Mouse (Mus musculus): ENCODE measurements around the gene Txnrd2.

Txnrd2 gene

GRCm38 (mm10) chr16:18451486-18452181 is 25.4 kb downstream of the Txnrd2 start:
- DNase-seq (ENCODE audit: low spot score in 2 of 2) = no peak

GRCm38 (mm10) chr16:18452361-18452862 is 26.2 kb downstream of the Txnrd2 start:
- DNase-seq (ENCODE audit: low spot score in 2 of 2) = no peak

GRCm38 (mm10) chr16:18453846-18454245 is 27.7 kb downstream of the Txnrd2 start:
- DNase-seq (ENCODE audit: low spot score in 2 of 2) = peak in 1 of 2 experiments; percentile 11

GRCm38 (mm10) chr16:18455407-18455806 is 29.2 kb downstream of the Txnrd2 start:
- DNase-seq (ENCODE audit: low spot score in 2 of 2) = no peak

GRCm38 (mm10) chr16:18458661-18459060 is 32.5 kb downstream of the Txnrd2 start:
- no peak for DNase-seq (ENCODE audit: low spot score in 2 of 2)

GRCm38 (mm10) chr16:18459335-18459954 is 33.3 kb downstream of the Txnrd2 start:
- no peak for DNase-seq (ENCODE audit: low spot score in 2 of 2)

- DNase-seq (ENCODE audit: low spot score in 2 of 2) = peak; percentile 38 to 66
These were observed 33.8 kb downstream of the Txnrd2 start for GRCm38 (mm10) chr16:18459955-18460370.

GRCm38 (mm10) chr16:18460826-18461225 is 34.6 kb downstream of the Txnrd2 start:
- DNase-seq (ENCODE audit: low spot score in 2 of 2) = no peak

- no peak for DNase-seq (ENCODE audit: low spot score in 2 of 2)
These were observed 35.8 kb downstream of the Txnrd2 start for GRCm38 (mm10) chr16:18462031-18462430.

GRCm38 (mm10) chr16:18462598-18462997 is 36.4 kb downstream of the Txnrd2 start:
- DNase-seq (ENCODE audit: low spot score in 2 of 2) = peak in 1 of 2 experiments; percentile 24

- DNase-seq (ENCODE audit: low spot score in 2 of 2) = peak; percentile 63 to 84
These were observed 38.1 kb downstream of the Txnrd2 start for GRCm38 (mm10) chr16:18464271-18464670.

- no peak for DNase-seq (ENCODE audit: low spot score in 2 of 2)
These were observed 44.6 kb downstream of the Txnrd2 start for GRCm38 (mm10) chr16:18470829-18471228.

GRCm38 (mm10) chr16:18471381-18471955 is 45.3 kb downstream of the Txnrd2 start:
- DNase-seq (ENCODE audit: low spot score in 2 of 2) = no peak

- DNase-seq (ENCODE audit: low spot score in 2 of 2) = no peak
These were observed 45.8 kb downstream of the Txnrd2 start for GRCm38 (mm10) chr16:18471976-18472375.

- DNase-seq (ENCODE audit: low spot score in 2 of 2) = no peak
These were observed 46.2 kb downstream of the Txnrd2 start for GRCm38 (mm10) chr16:18472416-18472815.

- no peak for DNase-seq (ENCODE audit: low spot score in 2 of 2)
These were observed 46.8 kb downstream of the Txnrd2 start for GRCm38 (mm10) chr16:18472976-18473375.

GRCm38 (mm10) chr16:18474021-18474420 is 47.8 kb downstream of the Txnrd2 start:
- DNase-seq (ENCODE audit: low spot score in 2 of 2) = no peak

- DNase-seq (ENCODE audit: low spot score in 2 of 2) = no peak
These were observed 51.8 kb downstream of the Txnrd2 start for GRCm38 (mm10) chr16:18477996-18478395.

- DNase-seq (ENCODE audit: low spot score in 2 of 2) = no peak
These were observed 53.5 kb downstream of the Txnrd2 start for GRCm38 (mm10) chr16:18479667-18480066.

- no peak for DNase-seq (ENCODE audit: low spot score in 2 of 2)
These were observed 54.8 kb downstream of the Txnrd2 start for GRCm38 (mm10) chr16:18480933-18481485.

- DNase-seq (ENCODE audit: low spot score in 2 of 2) = no peak
These were observed 56.2 kb downstream of the Txnrd2 start for GRCm38 (mm10) chr16:18482431-18482830.

GRCm38 (mm10) chr16:18483839-18484238 is 57.7 kb downstream of the Txnrd2 start:
- no peak for DNase-seq (ENCODE audit: low spot score in 2 of 2)
